Mouse (Mus musculus) liver, embryonic 14.5 days (tissue): Measurements from ENCODE around the gene Exoc6b.

ENCODE experiments used
- CTCF ChIP-seq: IDR thresholded peaks from 2 replicates; pipeline ENCODE4 v1.5.1; 2016; ENCODE audit warnings: antibody characterized with exemption, low read depth, control low read depth
- EP300 ChIP-seq: IDR thresholded peaks from 2 replicates; pipeline ENCODE4 v1.6.1; 2016; ENCODE audit warnings: antibody characterized with exemption, low read depth

DNA sequence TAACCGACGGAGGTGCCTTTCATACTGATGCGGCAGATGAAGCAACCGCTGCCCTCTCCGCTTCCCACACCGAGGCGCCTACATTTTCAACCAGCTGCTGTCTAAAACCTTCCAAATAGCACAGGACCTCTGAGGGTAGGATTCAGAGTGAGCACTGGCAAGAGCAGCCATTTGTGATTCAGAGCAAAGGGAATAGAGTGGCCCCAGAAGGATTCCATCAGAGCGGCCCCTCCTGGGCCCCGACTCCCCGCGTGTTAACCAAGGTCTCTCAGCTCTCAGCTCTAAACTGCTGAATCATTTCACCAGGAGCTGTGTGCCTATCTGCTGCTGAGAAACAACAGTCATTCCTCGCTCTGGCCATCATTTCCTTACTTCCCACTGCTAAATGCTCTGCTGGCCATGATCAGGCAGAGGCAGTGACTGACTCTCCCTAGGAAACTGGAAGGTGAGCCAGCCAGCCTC, 145.5 kb downstream of the Exoc6b start:
- TF ChIP-seq CTCF (no peak), EP300 (no peak)
